13 mouse cellular contexts compared by ENCODE assay signal in genomic region chr7:44494681-44495080, GRCm38 (mm10). TPM values are rescaled to one million over a fixed set of nuclear protein-coding genes. Genes with fewer than 3 reads are reported as not detected.
DNase-seq lines count a peak whose midpoint lies in the region; ATAC-seq lines count a peak whose summit lies in the region.
"Had no signal": no experiment of that assay in that cellular context is flagged by ENCODE, and none has a peak within 500 bp of the region (broad histone marks: within the 10 kb centered on the region; RNA-seq: fewer than 3 reads in every experiment).

No protein-coding gene starts in this region.

- no peak for ATAC-seq in liver, embryonic 11.5 days (replicated peaks; ENCODE audit: low FRiP score)
- no peak for ATAC-seq in forebrain, embryonic 14.5 days
- ATAC-seq in midbrain, embryonic 12.5 days (ENCODE audit: low FRiP score, low read depth) = no peak

- peaks cover 14% of the 10 kb centered on the region; the same call in 1 of the 2 replicates for H3K4me1 ChIP-seq in liver, embryonic 11.5 days (replicated peaks; ENCODE audit: control insufficient read depth, insufficient read depth, low read length)
- H3K4me1 ChIP-seq in forebrain, embryonic 14.5 days (ENCODE audit: control insufficient read depth, insufficient read depth, low read length) = peaks cover 21% of the 10 kb centered on the region
- H3K4me1 ChIP-seq in midbrain, embryonic 12.5 days = peaks cover 24% of the 10 kb centered on the region

- H3K4me3 ChIP-seq in liver, embryonic 11.5 days (ENCODE audit: low read depth, low read length) = peak overlapping the region; percentile 5; the same call in 1 of the 2 replicates
- no peak overlapping the region for H3K4me3 ChIP-seq in forebrain, embryonic 14.5 days (ENCODE audit: low read depth, low read length)
- peak overlapping the region; percentile 9; the same call in 1 of the 2 replicates for H3K4me3 ChIP-seq in midbrain, embryonic 12.5 days

- peaks cover under 1% of the 10 kb centered on the region; the same call in 1 of the 2 replicates for H3K27me3 ChIP-seq in liver, embryonic 11.5 days (replicated peaks; ENCODE audit: control insufficient read depth, insufficient read depth, low read length)
- no peaks in the 10 kb centered on the region for H3K27me3 ChIP-seq in forebrain, embryonic 14.5 days (replicated peaks; ENCODE audit: control insufficient read depth, insufficient read depth, low read length)
- peaks cover 16% of the 10 kb centered on the region for H3K27me3 ChIP-seq in midbrain, embryonic 12.5 days

- DNase-seq in cerebellum, adult 9-10 months = peak; percentile 46
- DNase-seq in cerebellum, adult 11 months = no peak
- no peak for DNase-seq in liver, embryonic 11.5 days (ENCODE audit: low spot score)
- no peak for DNase-seq in liver
- DNase-seq in forebrain, embryonic 14.5 days (ENCODE audit: low spot score) = no peak
- DNase-seq in layer of hippocampus, adult 9-11 months = no peak
- DNase-seq in layer of hippocampus, adult 11-12 months (ENCODE audit: low spot score) = no peak
- DNase-seq: adrenal gland, postnatal 14 days; layer of hippocampus, postnatal 36 days; lung, postnatal 14 days had no signal

- peak overlapping the region; percentile 78; the same call in 1 of the 2 replicates for H3K9ac ChIP-seq in liver, embryonic 11.5 days (ENCODE audit: low read depth, low read length)
- H3K9ac ChIP-seq in forebrain, embryonic 14.5 days (ENCODE audit: low read length) = peak overlapping the region; percentile 35; the same call in 1 of the 2 replicates
- no peak overlapping the region for H3K9ac ChIP-seq in midbrain, embryonic 12.5 days (replicated peaks)

- H3K9me3 ChIP-seq in liver, embryonic 11.5 days (ENCODE audit: control insufficient read depth, low read length) = no peaks in the 10 kb centered on the region
- no peaks in the 10 kb centered on the region for H3K9me3 ChIP-seq in forebrain, embryonic 14.5 days (replicated peaks; ENCODE audit: control insufficient read depth, low read length)
- H3K9me3 ChIP-seq in midbrain, embryonic 12.5 days = no peaks in the 10 kb centered on the region
- H3K9me3 ChIP-seq: heart, embryonic 10.5 days had no signal

- H3K4me2 ChIP-seq in liver, embryonic 11.5 days = peak overlapping the region; percentile 88
- H3K4me2 ChIP-seq in forebrain, embryonic 14.5 days (ENCODE audit: low read length) = peak overlapping the region; percentile 7; the same call in 1 of the 2 replicates
- H3K4me2 ChIP-seq in midbrain, embryonic 12.5 days (replicated peaks) = no peak overlapping the region; the same call in 1 of the 2 replicates

- WGBS in liver, embryonic 11.5 days = 87% methylated on average over 12 of the region's 12 CpGs
- 90% methylated on average over 12 of the region's 12 CpGs for WGBS in forebrain, embryonic 14.5 days
- 93% methylated on average over 12 of the region's 12 CpGs for WGBS in midbrain, embryonic 12.5 days

- no peak overlapping the region for H3K27ac ChIP-seq in liver, embryonic 11.5 days (ENCODE audit: low read depth, low read length)
- no peak overlapping the region for H3K27ac ChIP-seq in forebrain, embryonic 14.5 days (ENCODE audit: low read depth, low read length)
- no peak overlapping the region for H3K27ac ChIP-seq in midbrain, embryonic 12.5 days (replicated peaks)

- peaks cover 23% of the 10 kb centered on the region for H3K36me3 ChIP-seq in liver, embryonic 11.5 days (ENCODE audit: control insufficient read depth, insufficient read depth, low read length)
- H3K36me3 ChIP-seq in forebrain, embryonic 14.5 days (ENCODE audit: control insufficient read depth, insufficient read depth, low read length) = peaks cover 48% of the 10 kb centered on the region
- peaks cover 42% of the 10 kb centered on the region for H3K36me3 ChIP-seq in midbrain, embryonic 12.5 days

RNA-seq across cellular contexts. Expression of gene Emc10, which starts 1.6 kb away (rescaled TPM):
- 72.8 and 75.2 TPM in 2 replicates for polyA plus RNA-seq in liver, embryonic 11.5 days (2014; fragmentation: Nextera tagmentation; extraction: Ambion mirVana)
- polyA plus RNA-seq in forebrain, embryonic 14.5 days (2014; fragmentation: Nextera tagmentation; extraction: Ambion mirVana) = 147 and 154 TPM in 2 replicates
- polyA plus RNA-seq in midbrain, embryonic 12.5 days (2016; fragmentation: Nextera tagmentation; extraction: Ambion mirVana) = 132 and 136 TPM in 2 replicates

RNA-seq across cellular contexts. Expression of gene Fam71e1, which starts 1.7 kb away (rescaled TPM):
- 4.7 and 5.9 TPM in 2 replicates for polyA plus RNA-seq in liver, embryonic 11.5 days (2014; fragmentation: Nextera tagmentation; extraction: Ambion mirVana)
- 13.0 and 24.0 TPM in 2 replicates for polyA plus RNA-seq in forebrain, embryonic 14.5 days (2014; fragmentation: Nextera tagmentation; extraction: Ambion mirVana)
- polyA plus RNA-seq in midbrain, embryonic 12.5 days (2016; fragmentation: Nextera tagmentation; extraction: Ambion mirVana) = 32.4 and 35.1 TPM in 2 replicates

RNA-seq across cellular contexts. Expression of gene Josd2, which starts 26.9 kb away (rescaled TPM):
- polyA plus RNA-seq in liver, embryonic 11.5 days (2014; fragmentation: Nextera tagmentation; extraction: Ambion mirVana) = 145 and 146 TPM in 2 replicates
- polyA plus RNA-seq in forebrain, embryonic 14.5 days (2014; fragmentation: Nextera tagmentation; extraction: Ambion mirVana) = 49.3 and 50.5 TPM in 2 replicates
- polyA plus RNA-seq in midbrain, embryonic 12.5 days (2016; fragmentation: Nextera tagmentation; extraction: Ambion mirVana) = 56.2 and 58.1 TPM in 2 replicates

RNA-seq across cellular contexts. Expression of gene Aspdh, which starts 29.5 kb away (rescaled TPM):
- polyA plus RNA-seq in liver, embryonic 11.5 days (2014; fragmentation: Nextera tagmentation; extraction: Ambion mirVana) = 5.6 and 6.4 TPM in 2 replicates
- 5.3 TPM in 2 replicates for polyA plus RNA-seq in forebrain, embryonic 14.5 days (2014; fragmentation: Nextera tagmentation; extraction: Ambion mirVana)
- polyA plus RNA-seq in midbrain, embryonic 12.5 days (2016; fragmentation: Nextera tagmentation; extraction: Ambion mirVana) = 3.4 and 5.1 TPM in 2 replicates
- polyA plus RNA-seq: intestine, embryonic 14.5 days had no signal

RNA-seq across cellular contexts. Expression of gene Mybpc2, which starts 29.8 kb away (rescaled TPM):
- polyA plus RNA-seq in liver, embryonic 11.5 days (2014; fragmentation: Nextera tagmentation; extraction: Ambion mirVana) = not detected in 2 replicates
- 0.10 TPM in 2 replicates for polyA plus RNA-seq in forebrain, embryonic 14.5 days (2014; fragmentation: Nextera tagmentation; extraction: Ambion mirVana)
- polyA plus RNA-seq in midbrain, embryonic 12.5 days (2016; fragmentation: Nextera tagmentation; extraction: Ambion mirVana) = 0.16 and 0.22 TPM in 2 replicates
